ENCODE assay signal across 8 mouse cellular contexts in the genomic region with DNA sequence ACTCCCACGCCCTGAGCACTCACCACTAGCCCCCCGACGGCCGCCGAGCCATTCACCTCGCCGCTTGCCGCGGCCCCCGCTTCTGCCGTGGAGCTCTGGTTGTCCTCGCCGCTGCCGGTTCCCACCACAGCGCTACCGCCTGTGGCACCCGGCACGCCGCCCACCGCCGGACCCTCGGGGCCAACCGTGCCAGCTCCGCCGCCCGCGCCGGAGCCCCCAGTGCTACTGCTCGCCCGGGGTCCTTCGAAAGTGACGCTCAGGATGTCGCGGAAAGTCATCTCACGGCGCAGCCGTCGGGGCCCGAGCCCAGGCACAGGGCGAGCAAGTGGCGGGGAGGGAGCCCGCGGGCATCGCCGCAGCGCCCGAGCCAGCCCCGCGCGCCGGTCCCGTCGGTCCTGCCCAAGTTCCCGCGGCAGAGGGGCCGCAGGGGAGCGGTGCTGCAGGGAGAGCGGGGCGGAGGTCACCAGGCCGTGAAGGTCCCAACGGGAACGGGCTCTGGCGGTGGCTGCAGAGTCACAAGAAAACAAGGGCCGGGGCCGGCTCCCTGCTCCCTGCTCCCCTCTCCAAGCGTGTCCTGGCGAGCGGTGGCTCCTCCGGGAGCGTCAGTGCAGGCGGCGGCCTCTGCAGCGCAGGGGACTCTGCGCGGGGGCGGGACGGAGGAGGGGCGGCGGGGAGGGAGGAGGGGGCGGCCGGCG. TPM values are rescaled to one million over a fixed set of nuclear protein-coding genes. Genes with fewer than 3 reads are reported as not detected.
A peak's percentile ranks its signal among the peaks of the same experiment; 100 is the strongest.
DNase-seq lines count a peak whose midpoint lies in the region; ATAC-seq and TF ChIP-seq lines count a peak whose summit lies in the region.

Adra1d (minus strand) TSS at position 393 of the 695 bp plus-strand sequence.

- no peaks in the 10 kb centered on the region for H3K36me3 ChIP-seq in heart, embryonic 10.5 days
- no peaks in the 10 kb centered on the region for H3K36me3 ChIP-seq in liver, postnatal 0 days (replicated peaks; ENCODE audit: insufficient read depth, low read length)

- no peak for TF ChIP-seq CTCF in liver, postnatal 0 days (IDR thresholded peaks at IDR 0.05; ENCODE audit: low read depth)

- peak within 1 kb of the TSS; percentile 70 for H3K4me3 ChIP-seq in heart, embryonic 10.5 days
- H3K4me3 ChIP-seq in liver, postnatal 0 days (ENCODE audit: low read depth, low read length): peak within 1 kb of the TSS; percentile 36

- no peak within 1 kb of the TSS for H3K9ac ChIP-seq in liver, postnatal 0 days (replicated peaks)

- ATAC-seq in liver, postnatal 0 days: no peak

- peaks cover 93% of the 10 kb centered on the region for H3K27me3 ChIP-seq in heart, embryonic 10.5 days (ENCODE audit: insufficient read depth, poor library complexity, severe bottlenecking)
- H3K27me3 ChIP-seq in liver, postnatal 0 days (ENCODE audit: insufficient read depth, low read length): peaks cover 56% of the 10 kb centered on the region

- H3K4me2 ChIP-seq in liver, postnatal 0 days (ENCODE audit: low read depth, low read length): peak within 1 kb of the TSS; percentile 61

- TF ChIP-seq EP300 in liver, postnatal 0 days (IDR thresholded peaks at IDR 0.05; ENCODE audit: low read depth): no peak

- DNase-seq in layer of hippocampus, adult 8-10 months (ENCODE audit: low spot score in 2 of 2): no peak
- no peak for DNase-seq in layer of hippocampus, adult 9-10 months (ENCODE audit: low spot score)
- peak; percentile 82 for DNase-seq in adrenal gland, postnatal 10 days
- DNase-seq in heart, embryonic 10.5 days (ENCODE audit: low spot score): no peak
- DNase-seq in kidney, postnatal 14 days: peak; percentile 46
- DNase-seq in liver, postnatal 0 days: no peak
- no peak for DNase-seq in frontal cortex, postnatal 36 days (ENCODE audit: low spot score in 2 of 2)
- DNase-seq in thymus, postnatal 25 days: no peak

- H3K9me3 ChIP-seq in heart, embryonic 10.5 days: no peaks in the 10 kb centered on the region
- no peaks in the 10 kb centered on the region for H3K9me3 ChIP-seq in liver, postnatal 0 days (ENCODE audit: low read length)

- WGBS in heart, embryonic 10.5 days: under 1% methylated on average over 72 of the region's 82 CpGs
- 2% methylated on average over 50 of the region's 82 CpGs for WGBS in liver, postnatal 0 days (ENCODE audit: insufficient replicate concordance)

- peaks cover 19% of the 10 kb centered on the region for H3K4me1 ChIP-seq in heart, embryonic 10.5 days
- H3K4me1 ChIP-seq in liver, postnatal 0 days (ENCODE audit: insufficient read depth): no peaks in the 10 kb centered on the region

- peak within 1 kb of the TSS; percentile 69 for H3K27ac ChIP-seq in heart, embryonic 10.5 days
- no peak within 1 kb of the TSS for H3K27ac ChIP-seq in liver, postnatal 0 days (ENCODE audit: low read depth)

RNA-seq across cellular contexts. Expression of gene Adra1d, which starts in this region (rescaled TPM):
- total RNA-seq in layer of hippocampus, adult 8-10 months (2022): 10 to 100 TPM; 70.1 to 81.0 (median 76.5) TPM
- total RNA-seq in adrenal gland, postnatal 10 days (2021): 10 to 100 TPM; 12.0 to 17.7 TPM
- polyA plus RNA-seq in heart, embryonic 10.5 days (2016; fragmentation: Nextera tagmentation; extraction: Ambion mirVana): 0.21 and 0.59 TPM in 2 replicates
- 0.09 and 0.17 TPM in 2 replicates for polyA plus RNA-seq in liver, postnatal 0 days (2015; fragmentation: Nextera tagmentation; extraction: Ambion mirVana)

Comparison
In these comparisons a context has a peak if more than half of its experiments do, and no peak if none do; other contexts are left out.
1. DNase-seq: peak in adrenal gland, postnatal 10 days (single experiment) and kidney, postnatal 14 days (single experiment); none in layer of hippocampus, adult 8-10 months (0 of 2), layer of hippocampus, adult 9-10 months (single experiment), heart, embryonic 10.5 days (single experiment), liver, postnatal 0 days (single experiment), frontal cortex, postnatal 36 days (0 of 2) and thymus, postnatal 25 days (single experiment).